ENCODE assay signal across 24 mouse cellular contexts in genomic region chr1:179443835-179444234, GRCm38 (mm10).
"Had no signal": no experiment of that assay in that cellular context is flagged by ENCODE, and none has a peak within 500 bp of the region (broad histone marks: within the 10 kb centered on the region; RNA-seq: fewer than 3 reads in every experiment).

No protein-coding gene starts in this region.

- H3K27me3 ChIP-seq: liver, embryonic 12.5 days; liver, embryonic 15.5 days; lung, embryonic 15.5 days; megakaryocyte, embryonic 14.5 days; neural tube, embryonic 13.5 days had no signal

- H3K36me3 ChIP-seq: limb, embryonic 13.5 days; liver, embryonic 12.5 days; liver, embryonic 15.5 days; lung, embryonic 15.5 days; midbrain, embryonic 10.5 days; midbrain, embryonic 13.5 days; neural tube, embryonic 13.5 days had no signal

- H3K4me3 ChIP-seq: layer of hippocampus, adult 2 months; left cerebral cortex, adult 2 months; limb, embryonic 13.5 days; liver, embryonic 12.5 days; liver, embryonic 15.5 days; lung, embryonic 15.5 days; megakaryocyte, embryonic 14.5 days; midbrain, embryonic 10.5 days; midbrain, embryonic 13.5 days; myocyte; neural tube, embryonic 13.5 days had no signal

- H3K4me2 ChIP-seq: limb, embryonic 13.5 days; liver, embryonic 12.5 days; liver, embryonic 15.5 days; lung, embryonic 15.5 days; midbrain, embryonic 13.5 days; neural tube, embryonic 13.5 days had no signal

- H3K9me3 ChIP-seq: limb, embryonic 13.5 days; liver, embryonic 12.5 days; liver, embryonic 15.5 days; lung, embryonic 15.5 days; midbrain, embryonic 10.5 days; midbrain, embryonic 13.5 days; neural tube, embryonic 13.5 days had no signal

- H3K4me1 ChIP-seq: liver, embryonic 12.5 days; liver, embryonic 15.5 days; megakaryocyte, embryonic 14.5 days had no signal

- DNase-seq: kidney, adult 18-20 months; kidney, postnatal 10 days; layer of hippocampus, adult 9-11 months; liver; lung, adult 18-20 months; lung, postnatal 10 days; lung, postnatal 36 days; retina, postnatal 1 day; right cerebral cortex, postnatal 4 days; thymus, adult 18-20 months; thymus, postnatal 36 days had no signal

- H3K9ac ChIP-seq: limb, embryonic 13.5 days; liver, embryonic 12.5 days; liver, embryonic 15.5 days; lung, embryonic 15.5 days; midbrain, embryonic 13.5 days; neural tube, embryonic 13.5 days had no signal

- H3K27ac ChIP-seq: layer of hippocampus, adult 2 months; left cerebral cortex, adult 2 months; limb, embryonic 13.5 days; liver, embryonic 12.5 days; liver, embryonic 15.5 days; lung, embryonic 15.5 days; midbrain, embryonic 10.5 days; midbrain, embryonic 13.5 days; neural tube, embryonic 13.5 days had no signal

- ATAC-seq: inflammation-experienced regulatory T-cells, adult 6 months; liver, embryonic 12.5 days; midbrain, embryonic 13.5 days; midbrain, embryonic 16.5 days had no signal
